Mouse (Mus musculus) gastrocnemius, postnatal 10 days (tissue): Measurements from ENCODE around the gene Arhgap8. TPM values are rescaled to one million over a fixed set of nuclear protein-coding genes. Genes with fewer than 3 reads are reported as not detected.

ENCODE experiments used
- DNase-seq: peaks from one replicate; pipeline ENCODE4 v3.0.0; 2021; ENCODE audit warnings: mixed read lengths
- total RNA-seq, 2 experiments: library from RNA; stranded (reverse); gene quantifications; 2 replicates each; pipeline ENCODE4 v1.2.3; 2021

The Arhgap8 gene
- total RNA-seq, 2 experiments from 2014 or later = not detected

DNA sequence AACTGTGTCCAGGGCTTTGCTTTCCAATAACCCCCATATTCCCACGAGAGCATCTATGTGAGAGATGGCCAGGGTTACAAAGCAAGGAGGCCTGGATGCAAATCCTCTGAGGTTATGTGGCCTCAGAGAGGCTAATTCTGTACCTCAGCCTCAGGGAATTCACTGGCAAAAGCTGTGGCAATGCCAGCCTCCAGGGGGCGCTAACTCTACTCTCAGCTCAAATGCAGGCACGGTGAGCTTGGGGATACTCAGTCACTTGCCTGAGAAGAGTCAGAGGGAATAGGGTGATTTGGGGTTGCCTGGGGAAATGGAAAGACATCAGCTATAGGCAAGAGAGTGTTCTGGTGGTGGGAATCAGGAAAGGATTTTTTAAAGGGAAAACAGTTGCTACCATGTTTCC is 83.8 kb downstream of the Arhgap8 start:
- peak; percentile 73 for DNase-seq

- no peak for DNase-seq
Observed at GRCm38 (mm10) chr15:84809275-84809952, 89.6 kb downstream of the Arhgap8 start.

- no peak for DNase-seq
Observed at GRCm38 (mm10) chr15:84811126-84811525, 91.3 kb downstream of the Arhgap8 start.

DNA sequence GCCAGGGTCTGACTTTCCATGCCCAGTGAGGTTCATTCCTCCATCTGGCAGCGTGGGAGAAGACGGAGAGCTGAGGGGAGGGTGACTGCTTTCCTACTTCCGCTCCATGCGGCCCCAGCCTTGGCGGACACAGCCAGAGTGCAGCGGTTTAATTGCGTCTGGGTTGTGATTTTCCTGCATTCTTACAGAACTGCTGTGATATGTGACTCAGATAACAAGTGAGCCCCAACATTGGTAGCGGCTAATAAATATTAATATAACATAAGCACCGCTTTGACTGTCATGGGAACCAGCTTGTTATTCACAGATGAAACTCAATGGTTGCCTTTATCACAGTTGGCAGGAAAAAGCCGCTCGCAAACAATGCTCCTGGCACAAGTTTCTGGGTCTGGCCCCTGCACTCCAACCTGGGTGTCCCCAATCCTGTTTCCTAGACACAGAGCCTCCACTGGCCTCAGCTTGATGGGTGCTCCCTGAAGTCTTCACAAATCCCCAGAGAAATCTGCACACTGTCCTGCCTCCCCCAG is 93.0 kb downstream of the Arhgap8 start:
- no peak for DNase-seq

GRCm38 (mm10) chr15:84815171-84815570 is 95.3 kb downstream of the Arhgap8 start:
- no peak for DNase-seq

DNA sequence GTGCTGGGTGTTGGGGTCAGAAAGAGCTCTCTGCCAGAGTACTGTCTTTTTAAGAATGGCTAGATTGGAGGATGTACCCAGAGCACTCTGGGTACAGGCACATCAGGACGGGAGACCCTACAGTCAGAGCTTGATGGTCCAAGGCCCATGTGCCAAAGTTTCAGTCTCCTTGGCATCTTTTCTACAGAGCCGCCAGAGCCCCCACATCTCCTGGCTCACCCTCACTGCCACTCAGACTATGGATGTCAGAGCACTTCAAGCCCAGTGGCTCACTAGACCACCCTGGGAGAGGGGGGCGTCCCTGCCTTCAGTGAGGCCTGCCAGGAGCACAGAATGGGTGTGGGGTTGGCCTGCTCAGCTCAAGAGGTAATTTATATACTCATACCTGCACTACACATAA is 97.7 kb downstream of the Arhgap8 start:
- DNase-seq = no peak

DNA sequence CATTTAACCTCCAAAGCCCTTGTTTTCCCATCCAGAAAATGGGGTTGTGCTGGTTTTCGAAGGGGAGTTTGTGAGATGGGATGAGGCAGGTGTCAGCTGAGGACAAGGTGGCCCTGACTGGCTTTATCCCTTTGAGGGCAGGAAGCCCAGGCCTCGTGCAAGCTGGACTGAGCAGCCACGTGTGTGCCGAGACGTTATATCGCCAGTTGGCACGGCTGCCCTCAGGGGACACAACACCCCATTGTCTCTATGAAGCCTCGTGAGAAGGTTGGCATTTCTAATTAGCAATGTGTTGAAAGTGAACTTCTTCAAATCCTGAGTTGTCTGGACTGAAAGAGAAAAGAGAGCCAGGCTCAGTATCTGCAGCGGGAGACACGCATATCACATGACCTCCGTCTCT is 98.4 kb downstream of the Arhgap8 start:
- no peak for DNase-seq

GRCm38 (mm10) chr15:84820811-84821210 is 101.0 kb downstream of the Arhgap8 start:
- DNase-seq = no peak

Other genes starting within 250 kb of the Arhgap8 start
- 1 to 10 TPM; 5.0 to 6.7 TPM for gene Rtl6, start 162.2 kb upstream of the Arhgap8 start, total RNA-seq
- gene Prr5, start 50.4 kb upstream of the Arhgap8 start, total RNA-seq = 10 to 100 TPM; 12.3 to 12.7 TPM
- 1 to 10 TPM; 1.1 to 1.2 TPM for gene Phf21b, start 136.0 kb downstream of the Arhgap8 start, total RNA-seq
- under 1 TPM; 0.14 to 0.32 TPM for gene Gm29666, start 200.0 kb downstream of the Arhgap8 start, total RNA-seq
- 10 to 100 TPM; 14.5 to 17.9 TPM for gene Nup50, start 203.4 kb downstream of the Arhgap8 start, total RNA-seq